Mouse (Mus musculus) lung, adult 2 months (tissue): ENCODE results near the gene Chmp1a.

ENCODE experiments used
- CTCF ChIP-seq: fragments of 200-500 bp; IDR thresholded peaks from 2 replicates; pipeline ENCODE4 v1.5.1; 2011; ENCODE audit warnings: mild to moderate bottlenecking, low read length, control low read depth; ENCODE audit not compliant: insufficient read depth
- POLR2A ChIP-seq: fragments of 200-500 bp; IDR thresholded peaks from 2 replicates; pipeline ENCODE4 v1.6.1; 2011; ENCODE audit warnings: low read depth, mild to moderate bottlenecking, control low read depth, low read length, borderline replicate concordance; ENCODE audit errors: extremely low read depth

DNA sequence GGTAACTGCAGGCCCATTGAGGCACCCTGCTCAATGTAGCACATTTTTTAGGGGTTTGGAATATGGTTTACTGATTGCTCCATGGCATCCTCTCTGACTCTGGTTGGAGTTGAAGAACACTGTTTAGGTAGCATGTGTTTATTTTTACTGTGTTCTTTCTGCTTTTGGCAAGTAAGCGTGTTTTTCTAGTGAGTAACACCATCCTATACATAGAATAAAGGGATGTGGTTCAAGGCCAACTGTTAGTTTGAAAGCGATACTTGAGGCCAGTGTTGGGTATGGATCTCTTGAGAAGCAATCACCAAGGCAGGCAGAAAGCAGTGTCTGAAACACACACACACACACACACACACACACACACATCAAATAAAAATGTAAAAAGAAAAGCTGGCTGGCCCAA, 24.6 kb downstream of the Chmp1a start:
- no peak for TF ChIP-seq POLR2A
- no peak for TF ChIP-seq CTCF
